Mouse (Mus musculus) heart, embryonic 13.5 days (tissue): ENCODE measurements at regions not wholly inside any gene's neighbourhood (a gene's known extent, or its start where the extent isn't known, plus 50 kb on each side); places are given as distances from the start of the nearest gene placed in this dataset.
A peak's percentile ranks its signal among the peaks of the same experiment; 100 is the strongest.

Source experiments
- ATAC-seq: fragments of 200-750 bp; cut with Nextera tagmentation; 2 replicates; pipeline ENCODE4 v1.8.0; 2017; ENCODE audit warnings: moderate TSS enrichment; ENCODE audit not compliant: insufficient number of reproducible peaks, low FRiP score, low TSS enrichment; ENCODE audit errors: extremely low read depth
- H3K27ac ChIP-seq: fragments of 300-500 bp; sonication (generic); replicated peaks from 2 replicates; pipeline ENCODE4 v1.5.1; 2015; ENCODE audit warnings: moderate library complexity, mild to moderate bottlenecking, inconsistent platforms
- H3K27me3 ChIP-seq: fragments of 300-500 bp; sonication (generic); replicated peaks from 2 replicates; pipeline ENCODE4 v1.6.1; 2015; ENCODE audit warnings: mild to moderate bottlenecking, inconsistent platforms
- H3K36me3 ChIP-seq: fragments of 300-500 bp; sonication (generic); 2 replicates; pipeline ENCODE4 v1.6.1; 2015; ENCODE audit warnings: mild to moderate bottlenecking, inconsistent platforms
- H3K4me1 ChIP-seq: fragments of 300-500 bp; sonication (generic); 2 replicates; pipeline ENCODE4 v1.6.1; 2015; ENCODE audit warnings: inconsistent platforms
- H3K4me2 ChIP-seq: fragments of 300-500 bp; sonication (generic); 2 replicates; pipeline ENCODE4 v1.6.1; 2015; ENCODE audit warnings: inconsistent platforms, mild to moderate bottlenecking, moderate library complexity
- H3K4me3 ChIP-seq: fragments of 300-500 bp; sonication (generic); 2 replicates; pipeline ENCODE4 v1.5.1; 2015; ENCODE audit warnings: moderate library complexity, mild to moderate bottlenecking, inconsistent platforms
- H3K9ac ChIP-seq: fragments of 300-500 bp; sonication (generic); 2 replicates; pipeline ENCODE4 v1.6.1; 2015; ENCODE audit warnings: inconsistent platforms, mild to moderate bottlenecking, moderate library complexity
- H3K9me3 ChIP-seq: fragments of 300-500 bp; sonication (generic); 2 replicates; pipeline ENCODE4 v1.6.1; 2016; ENCODE audit warnings: inconsistent platforms
- WGBS: fragments of 180-500 bp; shearing (Covaris S2); methylation state at CpG from one replicate; pipeline ENCODE4 v1.1.7; 2015; ENCODE audit warnings: mixed read lengths; 5-methylcytosine and 5-hydroxymethylcytosine counted together

DNA sequence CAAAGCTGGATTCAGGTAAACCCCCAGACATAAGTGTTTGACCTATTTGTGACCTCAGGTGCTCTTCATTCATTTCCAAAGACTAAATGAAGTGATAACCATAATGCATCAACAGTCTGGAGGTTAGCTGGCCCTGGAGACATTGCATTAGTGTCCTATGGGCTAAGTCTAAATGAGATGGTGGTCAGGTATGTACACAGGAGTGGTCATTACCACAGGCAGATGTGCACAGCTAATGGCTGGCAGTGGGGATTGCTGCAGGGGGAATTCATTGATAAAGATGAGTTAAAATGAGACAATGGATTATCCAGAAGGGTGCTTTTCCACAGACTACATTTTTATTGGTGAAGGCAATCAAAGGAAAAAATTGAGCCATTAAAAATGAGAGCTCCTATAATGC is 114.2 kb upstream of the Fam92a start:
- ATAC-seq: no peak
- Histone ChIP-seq H3K27me3 (no peaks in the 10 kb centered on the region), H3K9ac (no peak overlapping the region), H3K4me3 (no peak overlapping the region), H3K9me3 (0 out of 2 replicates have a peak, but pooled peaks cover 3% of the 10 kb centered on the region), H3K36me3 (no peaks in the 10 kb centered on the region), H3K4me2 (no peak overlapping the region), H3K4me1 (no peaks in the 10 kb centered on the region), H3K27ac (no peak overlapping the region)

DNA sequence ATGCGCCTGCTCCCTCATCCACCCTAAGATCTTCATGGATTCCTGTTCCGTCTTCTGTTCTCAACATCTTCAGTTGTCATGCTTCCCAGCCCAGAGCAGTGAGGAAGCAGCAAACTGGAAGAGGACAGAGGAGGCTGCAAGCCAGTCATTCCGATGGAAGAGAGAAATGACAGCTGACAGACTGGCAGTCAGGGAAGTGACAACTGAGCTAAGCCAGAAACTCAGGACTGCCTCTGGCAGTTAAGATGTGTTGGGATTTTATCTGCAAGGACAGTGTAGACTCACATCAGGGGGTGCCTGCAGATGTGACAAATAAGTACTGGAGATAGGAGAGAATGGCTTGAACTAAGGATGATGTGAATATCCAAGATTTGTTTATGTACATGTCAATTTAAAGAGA is 106.1 kb upstream of the Fam92a start:
- Histone ChIP-seq H3K27ac (peak overlapping the region; percentile 48; the same call in 1 of the 2 replicates), H3K4me2 (no peak overlapping the region), H3K9ac (no peak overlapping the region), H3K4me1 (peaks cover 26% of the 10 kb centered on the region), H3K27me3 (no peaks in the 10 kb centered on the region), H3K4me3 (no peak overlapping the region), H3K9me3 (no peaks in the 10 kb centered on the region), H3K36me3 (no peaks in the 10 kb centered on the region)
- WGBS: 20% methylated on average over 3 of the region's 3 CpGs
- no peak for ATAC-seq

DNA sequence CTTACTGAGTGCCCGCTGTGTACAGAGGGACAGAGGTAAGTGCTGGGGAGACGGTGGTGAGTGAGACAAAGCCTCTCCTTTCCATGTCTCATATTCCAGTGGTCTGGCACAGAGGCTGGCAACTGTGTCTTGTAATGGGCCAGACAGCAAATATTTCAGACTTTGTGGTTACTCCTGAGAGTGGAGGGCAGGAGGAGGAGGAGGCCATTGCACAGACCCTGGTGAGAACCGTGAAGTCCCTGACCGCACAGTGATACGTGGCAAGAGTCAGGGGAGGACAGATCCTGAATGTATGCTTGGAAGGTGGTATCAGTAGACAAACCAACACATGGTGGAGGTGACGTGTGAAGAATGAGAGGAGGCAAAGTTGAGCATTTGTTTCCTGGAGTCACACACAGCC is 101.6 kb upstream of the Fam92a start:
- WGBS: 63% methylated on average over 6 of the region's 6 CpGs
- peaks cover 21% of the 10 kb centered on the region for H3K4me1 ChIP-seq

DNA sequence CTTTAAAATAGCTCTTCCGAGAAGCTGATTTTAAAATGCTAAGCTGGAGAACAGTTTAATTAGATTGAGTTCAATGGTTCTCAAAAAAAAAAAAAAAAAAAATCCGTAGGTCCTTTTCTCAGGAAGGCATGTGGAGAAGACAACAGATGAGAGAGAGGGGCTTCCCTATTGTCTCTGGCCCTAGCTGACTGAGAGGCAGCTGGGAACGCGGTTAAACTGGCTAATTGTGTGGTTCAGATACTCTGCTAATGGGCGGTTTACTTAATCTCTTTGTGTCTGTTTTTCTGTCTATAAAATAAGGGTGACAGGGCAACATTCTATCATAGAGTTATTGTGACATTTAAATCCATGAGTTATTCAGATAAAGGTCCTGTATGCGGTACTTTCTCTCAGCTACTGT is 101.1 kb upstream of the Fam92a start:
- H3K4me2 ChIP-seq: no peak overlapping the region
- peaks cover 16% of the 10 kb centered on the region for H3K4me1 ChIP-seq
- no peak for ATAC-seq
- no peaks in the 10 kb centered on the region for H3K9me3 ChIP-seq
- H3K36me3 ChIP-seq: no peaks in the 10 kb centered on the region
- no peaks in the 10 kb centered on the region for H3K27me3 ChIP-seq
- H3K27ac ChIP-seq: no peak overlapping the region
- 72% methylated on average over 6 of the region's 6 CpGs for WGBS
- H3K4me3 ChIP-seq: no peak overlapping the region
- H3K9ac ChIP-seq: no peak overlapping the region

More for the DNA sequence above, 101.6 kb upstream of the Fam92a start:
- H3K9me3 ChIP-seq: no peaks in the 10 kb centered on the region
- no peak overlapping the region for H3K27ac ChIP-seq
- no peak for ATAC-seq
- no peaks in the 10 kb centered on the region for H3K36me3 ChIP-seq
- no peaks in the 10 kb centered on the region for H3K27me3 ChIP-seq
- no peak overlapping the region for H3K4me2 ChIP-seq
- no peak overlapping the region for H3K9ac ChIP-seq
- no peak overlapping the region for H3K4me3 ChIP-seq

DNA sequence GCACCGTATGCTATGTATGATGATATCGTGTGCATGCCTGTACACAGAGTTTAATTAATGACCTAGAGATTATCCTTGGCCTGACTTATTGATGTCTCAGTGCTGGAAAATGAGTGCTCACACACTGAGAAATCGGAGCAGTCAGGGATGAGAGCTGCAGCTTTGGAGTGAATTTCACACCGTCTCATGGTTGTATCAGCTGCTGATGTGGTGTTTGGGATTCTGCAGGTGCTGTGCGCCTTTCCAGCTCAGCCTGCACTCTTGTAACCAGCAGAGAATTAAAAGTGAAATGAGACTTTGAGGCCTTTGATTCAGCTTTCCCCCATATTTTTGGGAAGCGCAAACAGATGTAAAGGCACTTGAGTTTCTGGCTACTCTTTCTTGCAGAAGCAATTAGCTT is 100.6 kb upstream of the Fam92a start:
- Histone ChIP-seq H3K4me1 (peaks cover 12% of the 10 kb centered on the region), H3K27ac (no peak overlapping the region), H3K9ac (no peak overlapping the region), H3K4me2 (no peak overlapping the region), H3K36me3 (no peaks in the 10 kb centered on the region), H3K27me3 (no peaks in the 10 kb centered on the region), H3K9me3 (no peaks in the 10 kb centered on the region), H3K4me3 (no peak overlapping the region)
- no peak for ATAC-seq
- WGBS: 75% methylated on average over 6 of the region's 6 CpGs

DNA sequence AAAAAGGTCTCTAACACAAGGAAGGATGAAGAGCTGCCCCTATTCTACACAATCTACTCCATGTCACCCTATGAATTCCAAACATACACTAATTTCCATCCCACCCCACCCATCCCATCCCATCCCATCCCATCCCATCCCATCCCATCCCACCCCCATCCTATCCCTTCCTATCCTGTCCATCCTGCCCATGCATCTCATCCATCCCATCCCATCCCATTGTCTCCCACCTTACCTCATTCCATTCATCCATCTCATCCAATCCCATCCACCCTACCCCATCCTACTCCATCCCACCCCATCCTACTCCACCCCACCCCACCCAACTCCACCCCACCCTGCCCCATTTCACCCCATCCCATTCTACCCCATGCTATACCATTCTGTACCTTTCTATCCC is 91.9 kb upstream of the Fam92a start:
- ATAC-seq: no peak
- Histone ChIP-seq H3K27ac (no peak overlapping the region), H3K9me3 (no peaks in the 10 kb centered on the region), H3K4me3 (no peak overlapping the region), H3K36me3 (no peaks in the 10 kb centered on the region), H3K4me1 (no peaks in the 10 kb centered on the region), H3K9ac (no peak overlapping the region), H3K4me2 (no peak overlapping the region), H3K27me3 (no peaks in the 10 kb centered on the region)

DNA sequence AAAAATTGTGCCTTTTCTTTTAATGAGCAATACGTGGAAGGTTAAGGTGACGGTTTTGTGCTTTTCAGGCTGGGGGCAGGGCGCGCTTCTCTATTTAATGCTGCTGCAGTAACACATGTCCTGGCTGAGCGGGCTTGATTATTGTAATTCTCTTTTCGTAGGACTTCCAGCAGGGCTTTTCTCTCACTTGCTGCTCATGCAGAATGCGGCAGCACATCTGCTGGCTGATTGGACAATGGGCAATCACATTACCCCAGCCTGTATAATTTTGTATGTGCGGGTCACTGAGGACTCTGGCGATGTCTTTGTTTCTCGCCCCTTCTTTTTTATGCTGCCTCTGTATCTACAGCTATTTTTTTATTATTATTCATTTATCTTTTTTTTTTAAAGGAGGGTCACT is 91.4 kb upstream of the Fam92a start:
- H3K9me3 ChIP-seq: no peaks in the 10 kb centered on the region
- no peak overlapping the region for H3K9ac ChIP-seq
- no peak overlapping the region for H3K4me3 ChIP-seq
- ATAC-seq: no peak
- H3K4me1 ChIP-seq: no peaks in the 10 kb centered on the region
- no peak overlapping the region for H3K4me2 ChIP-seq
- H3K27me3 ChIP-seq: no peaks in the 10 kb centered on the region
- H3K27ac ChIP-seq: no peak overlapping the region
- 85% methylated on average over 10 of the region's 10 CpGs for WGBS
- no peaks in the 10 kb centered on the region for H3K36me3 ChIP-seq

DNA sequence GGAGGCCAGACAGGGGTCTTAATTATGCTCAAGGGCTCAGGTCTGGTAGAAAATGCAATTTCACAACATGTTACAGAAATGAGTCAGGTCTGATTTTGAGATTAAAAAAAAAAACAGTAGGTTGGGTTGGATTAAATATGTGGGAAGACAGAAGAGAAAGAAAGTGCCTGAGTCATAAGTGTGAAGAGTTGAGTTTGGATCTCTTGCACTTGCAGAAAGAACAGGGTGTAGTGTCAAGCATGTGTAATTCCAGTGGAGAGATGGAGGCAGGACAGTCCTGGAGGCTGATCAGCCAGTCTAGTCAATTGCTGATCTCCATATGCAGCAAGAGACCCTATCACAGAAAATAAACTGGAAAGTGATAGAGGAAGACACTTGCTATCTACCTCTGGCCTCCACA is 76.2 kb upstream of the Fam92a start:
- Histone ChIP-seq H3K4me3 (no peak overlapping the region), H3K27ac (no peak overlapping the region), H3K4me1 (no peaks in the 10 kb centered on the region), H3K36me3 (no peaks in the 10 kb centered on the region), H3K9me3 (no peaks in the 10 kb centered on the region), H3K9ac (no peak overlapping the region), H3K4me2 (no peak overlapping the region), H3K27me3 (no peaks in the 10 kb centered on the region)
- ATAC-seq: no peak

DNA sequence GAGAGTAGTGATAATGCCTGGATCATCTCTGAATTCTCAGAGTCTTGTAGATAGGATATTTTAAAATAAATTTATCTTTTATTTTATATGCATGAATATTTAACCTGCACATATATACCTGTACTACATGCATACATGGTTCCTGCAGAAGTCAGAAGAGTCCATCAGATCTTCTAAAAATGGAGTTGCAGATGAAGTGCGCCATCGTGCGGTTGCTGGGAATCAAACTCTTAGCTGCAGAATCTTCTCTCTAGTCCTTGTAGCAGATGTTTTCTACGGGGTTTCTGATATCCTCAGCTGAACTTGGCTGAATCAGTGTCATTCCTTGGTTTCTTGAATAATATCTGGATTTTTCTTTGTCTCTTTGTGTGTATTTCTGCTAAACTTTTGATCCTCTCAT is 74.8 kb upstream of the Fam92a start:
- H3K4me2 ChIP-seq: no peak overlapping the region
- no peaks in the 10 kb centered on the region for H3K9me3 ChIP-seq
- no peaks in the 10 kb centered on the region for H3K36me3 ChIP-seq
- H3K27ac ChIP-seq: no peak overlapping the region
- 62% methylated on average over 4 of the region's 4 CpGs for WGBS
- H3K4me3 ChIP-seq: no peak overlapping the region
- no peak overlapping the region for H3K9ac ChIP-seq
- H3K4me1 ChIP-seq: no peaks in the 10 kb centered on the region
- no peaks in the 10 kb centered on the region for H3K27me3 ChIP-seq
- no peak for ATAC-seq

DNA sequence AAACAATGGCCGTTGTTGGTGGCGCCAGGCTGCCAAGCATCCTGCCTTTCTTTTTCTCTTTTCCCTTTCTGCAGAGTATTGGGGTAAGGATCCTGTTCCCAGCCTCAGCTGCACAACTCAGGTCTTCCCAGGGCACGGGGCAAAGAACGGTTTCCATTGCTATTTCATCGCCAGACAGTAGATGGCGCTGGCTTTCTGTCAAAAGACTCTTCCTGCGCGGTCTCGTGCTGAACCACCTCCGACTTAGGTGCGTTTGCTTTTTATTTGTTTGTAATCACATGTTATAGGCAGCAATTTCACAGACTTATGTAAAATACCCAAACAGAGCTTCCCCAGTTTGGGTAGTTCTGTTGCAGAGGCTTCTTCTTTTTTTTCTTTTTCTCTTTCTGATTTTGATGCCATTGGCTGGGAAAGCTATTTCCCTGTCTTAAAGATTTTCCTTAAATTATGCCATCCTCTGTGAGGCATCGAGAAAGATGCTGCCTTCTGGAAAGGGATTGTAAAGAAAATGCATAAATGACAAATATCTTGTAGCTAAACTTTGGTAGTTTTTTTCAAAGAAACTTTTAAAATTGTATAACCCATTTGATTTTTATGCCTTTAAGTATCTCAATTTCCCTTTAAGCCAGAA is 69.2 kb upstream of the Fam92a start:
- Histone ChIP-seq H3K9ac (peak overlapping the region; percentile 61), H3K36me3 (no peaks in the 10 kb centered on the region), H3K27ac (no peak overlapping the region), H3K4me1 (no peaks in the 10 kb centered on the region), H3K4me3 (peak overlapping the region; percentile 40), H3K9me3 (no peaks in the 10 kb centered on the region), H3K27me3 (no peaks in the 10 kb centered on the region), H3K4me2 (peak overlapping the region; percentile 64)
- no peak for ATAC-seq
- 3% methylated on average over 12 of the region's 12 CpGs for WGBS

DNA sequence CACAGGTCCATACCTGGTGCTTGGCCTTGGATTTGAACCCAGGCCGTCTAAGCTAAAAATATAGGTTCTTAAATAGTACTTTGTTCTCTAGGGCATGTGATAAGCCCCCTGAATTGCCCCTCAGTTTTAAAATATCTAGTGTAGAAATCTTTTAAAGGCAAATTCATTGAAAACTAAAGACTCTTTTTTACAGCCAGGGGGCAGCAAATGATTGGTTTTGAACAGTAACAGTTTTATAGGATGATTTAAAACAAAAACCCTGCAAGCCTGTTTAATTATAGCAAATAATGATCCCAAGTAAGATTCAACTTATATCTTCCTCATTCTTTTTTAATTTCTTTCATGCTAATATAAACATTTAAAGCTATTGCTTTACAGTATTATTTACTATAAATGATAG is 58.9 kb upstream of the Fam92a start:
- no peak for ATAC-seq
- 57% methylated on average over 1 of the region's 1 CpGs for WGBS
- no peak overlapping the region for H3K9ac ChIP-seq

More for the DNA sequence above, 58.9 kb upstream of the Fam92a start:
- Histone ChIP-seq H3K4me2 (no peak overlapping the region), H3K9me3 (no peaks in the 10 kb centered on the region), H3K36me3 (no peaks in the 10 kb centered on the region), H3K4me1 (no peaks in the 10 kb centered on the region), H3K27me3 (no peaks in the 10 kb centered on the region), H3K27ac (no peak overlapping the region), H3K4me3 (no peak overlapping the region)
